Mouse (Mus musculus) limb, embryonic 15.5 days (tissue): Measurements from ENCODE around the gene Dtnb. TPM values are rescaled to one million over a fixed set of nuclear protein-coding genes. Genes with fewer than 3 reads are reported as not detected.

Experiments used
- ATAC-seq: fragments of 200-750 bp; cut with Nextera tagmentation; 2 replicates; pipeline ENCODE4 v1.8.0; 2017; ENCODE audit warnings: low read depth, moderate TSS enrichment; ENCODE audit not compliant: insufficient number of reproducible peaks, low FRiP score, low TSS enrichment
- H3K27ac ChIP-seq: fragments of 300-500 bp; sonication (generic); 2 replicates; pipeline ENCODE4 v1.5.1; 2015; ENCODE audit warnings: moderate library complexity, mild to moderate bottlenecking, inconsistent platforms
- H3K27me3 ChIP-seq: fragments of 300-500 bp; sonication (generic); 2 replicates; pipeline ENCODE4 v1.6.1; 2015; ENCODE audit warnings: inconsistent platforms
- H3K36me3 ChIP-seq: fragments of 300-500 bp; sonication (generic); 2 replicates; pipeline ENCODE4 v1.6.1; 2015; ENCODE audit warnings: inconsistent platforms
- H3K4me1 ChIP-seq: fragments of 300-500 bp; sonication (generic); 2 replicates; pipeline ENCODE4 v1.6.1; 2015; ENCODE audit warnings: inconsistent platforms
- H3K4me2 ChIP-seq: fragments of 300-500 bp; sonication (generic); 2 replicates; pipeline ENCODE4 v1.6.1; 2015; ENCODE audit warnings: mild to moderate bottlenecking, inconsistent platforms
- H3K4me3 ChIP-seq: fragments of 300-500 bp; sonication (generic); 2 replicates; pipeline ENCODE4 v1.5.1; 2015; ENCODE audit warnings: mild to moderate bottlenecking, inconsistent platforms
- H3K9ac ChIP-seq: fragments of 300-500 bp; sonication (generic); 2 replicates; pipeline ENCODE4 v1.6.1; 2015; ENCODE audit warnings: inconsistent platforms
- H3K9me3 ChIP-seq: fragments of 300-500 bp; sonication (generic); 2 replicates; pipeline ENCODE4 v1.6.1; 2016; ENCODE audit warnings: inconsistent platforms
- WGBS: fragments of 180-500 bp; shearing (Covaris S2); methylation state at CpG from one replicate; pipeline ENCODE4 v1.1.7; 2015; 5-methylcytosine and 5-hydroxymethylcytosine counted together
- polyA plus RNA-seq: library from polyadenylated mRNA; unstranded; fragments of >200 nt; fragmentation: Nextera tagmentation; extraction: Ambion mirVana; gene quantifications from 2 replicates; pipeline ENCODE4 v1.2.1, GENCODE M21; 2015

Gene Dtnb
- polyA plus RNA-seq, 1 experiment from 2014 or later = 28.6 TPM

- no peak for ATAC-seq
- no peak overlapping the region for H3K4me2 ChIP-seq
- H3K36me3 ChIP-seq = no peaks in the 10 kb centered on the region
- no peak overlapping the region for H3K4me3 ChIP-seq
- no peaks in the 10 kb centered on the region for H3K27me3 ChIP-seq
- no peaks in the 10 kb centered on the region for H3K9me3 ChIP-seq
- no peaks in the 10 kb centered on the region for H3K4me1 ChIP-seq
- WGBS = 43% methylated on average over 5 of the region's 5 CpGs
- no peak overlapping the region for H3K27ac ChIP-seq
- H3K9ac ChIP-seq = no peak overlapping the region
Observed at GRCm38 (mm10) chr12:3548582-3549211, 23.5 kb upstream of the Dtnb start.

GRCm38 (mm10) chr12:3550280-3550679 lies 21.9 kb upstream of the Dtnb start:
- WGBS = 13% methylated on average over 13 of the region's 13 CpGs
- no peak overlapping the region for H3K4me3 ChIP-seq
- no peak overlapping the region for H3K4me2 ChIP-seq
- no peak for ATAC-seq
- H3K27ac ChIP-seq = no peak overlapping the region
- no peaks in the 10 kb centered on the region for H3K4me1 ChIP-seq
- no peaks in the 10 kb centered on the region for H3K27me3 ChIP-seq
- H3K9ac ChIP-seq = no peak overlapping the region
- no peaks in the 10 kb centered on the region for H3K9me3 ChIP-seq
- no peaks in the 10 kb centered on the region for H3K36me3 ChIP-seq

- Histone ChIP-seq H3K9ac (no peak overlapping the region), H3K4me1 (no peaks in the 10 kb centered on the region), H3K27ac (no peak overlapping the region), H3K36me3 (no peaks in the 10 kb centered on the region), H3K9me3 (no peaks in the 10 kb centered on the region), H3K4me2 (no peak overlapping the region), H3K27me3 (no peaks in the 10 kb centered on the region), H3K4me3 (no peak overlapping the region)
- 45% methylated on average over 9 of the region's 9 CpGs for WGBS
- ATAC-seq = no peak
Observed at GRCm38 (mm10) chr12:3557414-3558319, 14.5 kb upstream of the Dtnb start.

- no peaks in the 10 kb centered on the region for H3K9me3 ChIP-seq
- WGBS = 23% methylated on average over 1 of the region's 1 CpGs
- no peak overlapping the region for H3K27ac ChIP-seq
- ATAC-seq = no peak
- H3K4me2 ChIP-seq = no peak overlapping the region
- no peaks in the 10 kb centered on the region for H3K27me3 ChIP-seq
- H3K4me1 ChIP-seq = no peaks in the 10 kb centered on the region
- no peaks in the 10 kb centered on the region for H3K36me3 ChIP-seq
- H3K4me3 ChIP-seq = no peak overlapping the region
- H3K9ac ChIP-seq = no peak overlapping the region
Observed at GRCm38 (mm10) chr12:3560596-3560995, 11.6 kb upstream of the Dtnb start.

- no peak overlapping the region for H3K4me3 ChIP-seq
- no peak for ATAC-seq
- H3K36me3 ChIP-seq = no peaks in the 10 kb centered on the region
- H3K27me3 ChIP-seq = no peaks in the 10 kb centered on the region
- WGBS = 84% methylated on average over 6 of the region's 6 CpGs
- H3K9me3 ChIP-seq = no peaks in the 10 kb centered on the region
- H3K4me2 ChIP-seq = no peak overlapping the region
- no peak overlapping the region for H3K27ac ChIP-seq
- no peaks in the 10 kb centered on the region for H3K4me1 ChIP-seq
- H3K9ac ChIP-seq = no peak overlapping the region
Observed at GRCm38 (mm10) chr12:3561032-3561431, 11.1 kb upstream of the Dtnb start.

GRCm38 (mm10) chr12:3562806-3563205 lies 9.4 kb upstream of the Dtnb start:
- 90% methylated on average over 10 of the region's 10 CpGs for WGBS
- Histone ChIP-seq H3K4me3 (no peak overlapping the region), H3K27me3 (no peaks in the 10 kb centered on the region), H3K27ac (no peak overlapping the region), H3K4me2 (no peak overlapping the region), H3K9ac (no peak overlapping the region), H3K36me3 (no peaks in the 10 kb centered on the region), H3K9me3 (no peaks in the 10 kb centered on the region), H3K4me1 (no peaks in the 10 kb centered on the region)
- ATAC-seq = no peak

GRCm38 (mm10) chr12:3563659-3564058 lies 8.5 kb upstream of the Dtnb start:
- Histone ChIP-seq H3K4me2 (no peak overlapping the region), H3K36me3 (no peaks in the 10 kb centered on the region), H3K27ac (no peak overlapping the region), H3K4me3 (no peak overlapping the region), H3K9ac (no peak overlapping the region), H3K4me1 (no peaks in the 10 kb centered on the region), H3K27me3 (no peaks in the 10 kb centered on the region), H3K9me3 (no peaks in the 10 kb centered on the region)
- no peak for ATAC-seq
- WGBS = 78% methylated on average over 4 of the region's 4 CpGs

- 60% methylated on average over 5 of the region's 5 CpGs for WGBS
Observed at GRCm38 (mm10) chr12:3568461-3568991, 3.7 kb upstream of the Dtnb start.

GRCm38 (mm10) chr12:3570711-3571400 lies 1.3 kb upstream of the Dtnb start:
- no peaks in the 10 kb centered on the region for H3K27me3 ChIP-seq
- ATAC-seq = no peak
- H3K4me1 ChIP-seq = peaks cover 15% of the 10 kb centered on the region
- H3K4me3 ChIP-seq = no peak overlapping the region
- 85% methylated on average over 4 of the region's 4 CpGs for WGBS
- H3K27ac ChIP-seq = no peak overlapping the region
- no peaks in the 10 kb centered on the region for H3K36me3 ChIP-seq
- no peaks in the 10 kb centered on the region for H3K9me3 ChIP-seq
- H3K4me2 ChIP-seq = no peak overlapping the region
- no peak overlapping the region for H3K9ac ChIP-seq

More at GRCm38 (mm10) chr12:3568461-3568991, 3.7 kb upstream of the Dtnb start:
- no peak overlapping the region for H3K27ac ChIP-seq
- peaks cover 11% of the 10 kb centered on the region for H3K4me1 ChIP-seq
- no peaks in the 10 kb centered on the region for H3K9me3 ChIP-seq
- ATAC-seq = no peak
- no peaks in the 10 kb centered on the region for H3K36me3 ChIP-seq
- H3K27me3 ChIP-seq = no peaks in the 10 kb centered on the region
- H3K4me2 ChIP-seq = no peak overlapping the region
- no peak overlapping the region for H3K4me3 ChIP-seq
- no peak overlapping the region for H3K9ac ChIP-seq

GRCm38 (mm10) chr12:3572581-3573397 lies 608 bp downstream of the Dtnb start:
- Histone ChIP-seq H3K4me3 (peak overlapping the region; percentile 91), H3K4me1 (peaks cover 15% of the 10 kb centered on the region), H3K27ac (peak overlapping the region; percentile 93), H3K9ac (peak overlapping the region; percentile 90), H3K9me3 (no peaks in the 10 kb centered on the region), H3K36me3 (no peaks in the 10 kb centered on the region), H3K27me3 (no peaks in the 10 kb centered on the region), H3K4me2 (peak overlapping the region; percentile 77)
- ATAC-seq = peak; percentile 70; the same call in 1 of the 2 replicates
- WGBS = under 1% methylated on average over 50 of the region's 53 CpGs

GRCm38 (mm10) chr12:3573410-3573809 lies 1.2 kb downstream of the Dtnb start:
- ATAC-seq = no peak
- peak overlapping the region; percentile 21; the same call in 1 of the 2 replicates for H3K9ac ChIP-seq
- WGBS = 36% methylated on average over 6 of the region's 6 CpGs

More at GRCm38 (mm10) chr12:3573410-3573809, 1.2 kb downstream of the Dtnb start:
- Histone ChIP-seq H3K4me1 (peaks cover 15% of the 10 kb centered on the region), H3K36me3 (no peaks in the 10 kb centered on the region), H3K27me3 (no peaks in the 10 kb centered on the region), H3K4me2 (peak overlapping the region; percentile 77), H3K9me3 (no peaks in the 10 kb centered on the region), H3K27ac (peak overlapping the region; percentile 93; the same call in 1 of the 2 replicates), H3K4me3 (peak overlapping the region; percentile 91)
